Mouse (Mus musculus) ES-Bruce4 (cell line): ENCODE data around the gene Opn1mw.

ENCODE experiments used
- CTCF ChIP-seq: IDR thresholded peaks from one replicate; pipeline ENCODE4 v1.8.1; 2011; ENCODE audit warnings: low read depth, low read length
- EP300 ChIP-seq: IDR thresholded peaks from 2 replicates; pipeline ENCODE4 v1.6.1; 2011; ENCODE audit warnings: low read depth, low read length; ENCODE audit not compliant: insufficient read depth
- POLR2A ChIP-seq: IDR thresholded peaks from one replicate; pipeline ENCODE4 v1.8.1; 2011; ENCODE audit warnings: low read length; ENCODE audit not compliant: insufficient read depth

- no peak for TF ChIP-seq POLR2A
- no peak for TF ChIP-seq CTCF
- no peak for TF ChIP-seq EP300
Observed at GRCm38 (mm10) chrX:74108747-74109146, 18.5 kb upstream of the Opn1mw start.
